Mouse (Mus musculus): Measurements from ENCODE around the gene Gfra1.

- TF ChIP-seq CTCF (IDR thresholded peaks at IDR 0.05; ENCODE audit: borderline replicate concordance, extremely low read depth, insufficient read depth, insufficient read length) (no peak), POLR2A (IDR thresholded peaks at IDR 0.05; ENCODE audit: borderline replicate concordance, extremely low read depth, insufficient read depth, insufficient read length, poor library complexity, severe bottlenecking) (no peak)
Observed at GRCm38 (mm10) chr19:58399166-58399565, 56.5 kb downstream of the Gfra1 start.

All from brain, embryonic 14.5 days (tissue).